Mouse (Mus musculus) left cerebral cortex, adult 8-10 months (tissue): ENCODE measurements at regions not wholly inside any gene's neighbourhood (a gene's known extent, or its start where the extent isn't known, plus 50 kb on each side); places are given as distances from the start of the nearest gene placed in this dataset.

Experiments used
- DNase-seq, 2 experiments: peaks; one replicate each; pipeline ENCODE4 v3.0.0; 2022; ENCODE audit warnings: low spot score in 2 of 2

DNA sequence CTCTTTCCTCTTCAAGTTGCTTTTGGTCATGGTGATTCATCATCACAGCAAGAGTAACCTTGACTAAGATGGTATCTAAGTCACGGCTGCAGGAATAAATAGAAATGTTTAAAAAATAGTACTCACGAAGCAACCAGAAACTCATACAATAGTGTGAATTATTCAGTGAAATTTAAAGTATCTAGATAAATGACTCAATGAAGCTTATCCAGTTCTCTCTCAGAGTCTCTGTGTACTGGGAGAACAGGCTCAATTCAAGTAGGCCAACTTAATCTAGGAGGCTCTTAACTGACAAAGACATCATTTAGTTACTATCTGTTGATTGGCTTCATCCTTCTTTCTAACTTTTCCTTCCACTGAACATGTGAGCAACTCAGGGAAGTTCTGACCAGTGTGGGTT is 175.5 kb upstream of the Pcdh15 start:
- DNase-seq = no peak

GRCm38 (mm10) chr10:72956957-72957356 is 142.2 kb upstream of the Pcdh15 start:
- no peak for DNase-seq

- DNase-seq = no peak
These were observed 139.1 kb upstream of the Pcdh15 start for GRCm38 (mm10) chr10:72960051-72960450.

DNA sequence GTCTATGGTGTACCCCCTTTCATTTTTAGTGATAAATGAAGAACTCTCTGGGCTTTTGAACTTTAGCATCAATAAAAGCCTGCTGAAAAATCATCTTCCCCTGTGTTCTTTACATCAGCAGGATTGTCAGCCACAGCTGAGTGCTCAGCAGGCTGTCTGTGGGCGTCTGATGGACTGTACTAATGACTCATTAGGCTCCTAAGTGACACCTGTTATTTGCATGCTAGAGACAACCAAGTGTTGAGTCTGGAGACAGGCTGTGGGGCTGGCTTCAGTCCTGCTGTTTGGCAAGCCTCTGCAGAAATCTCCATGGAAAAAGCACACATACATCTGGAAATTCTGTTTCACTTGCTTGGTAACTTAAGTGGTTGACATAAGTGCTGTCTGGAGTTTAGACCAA is 117.8 kb upstream of the Pcdh15 start:
- peak in 1 of 2 experiments; percentile 10 for DNase-seq

GRCm38 (mm10) chr10:72988355-72988754 is 110.8 kb upstream of the Pcdh15 start:
- DNase-seq = no peak

DNA sequence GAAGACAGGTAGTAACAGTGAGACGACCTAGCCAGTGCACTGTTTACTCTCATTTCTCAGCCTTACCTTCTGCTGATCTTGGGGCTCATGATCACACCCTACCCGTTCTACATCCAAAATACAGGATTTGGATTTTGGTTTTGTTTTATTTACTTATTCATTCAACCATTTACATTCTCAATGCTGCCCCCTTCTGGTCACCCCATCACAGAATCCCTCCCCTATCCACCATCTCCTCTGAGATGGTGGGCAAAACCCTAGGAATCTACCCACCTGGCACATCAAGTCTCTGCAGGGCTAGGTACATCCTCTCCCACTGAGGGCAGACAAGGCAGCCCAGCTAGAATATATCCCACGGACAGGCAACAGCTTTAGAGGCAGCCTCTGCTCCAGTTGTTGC is 88.2 kb upstream of the Pcdh15 start:
- no peak for DNase-seq

DNA sequence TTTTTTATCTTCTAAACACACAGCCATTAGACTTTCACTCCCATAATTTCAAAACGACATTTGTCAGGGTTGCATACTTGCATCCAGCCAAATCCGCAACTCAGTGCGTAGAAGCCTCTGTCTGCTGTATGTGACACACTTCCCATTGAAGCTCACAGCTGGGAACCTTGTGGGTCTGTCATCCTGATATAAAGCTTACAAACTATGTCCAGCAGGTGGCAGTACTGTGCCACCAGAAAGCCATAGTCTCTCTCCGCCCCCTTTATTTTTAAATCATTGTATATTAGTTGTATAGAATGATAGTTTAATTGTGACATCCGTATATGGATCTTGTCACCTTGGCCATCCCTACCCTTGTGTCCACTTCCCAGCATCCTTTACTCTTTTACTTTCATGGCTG is 87.3 kb upstream of the Pcdh15 start:
- DNase-seq = no peak

- DNase-seq = no peak
These were observed 61.7 kb upstream of the Pcdh15 start for GRCm38 (mm10) chr10:73037476-73037875.

DNA sequence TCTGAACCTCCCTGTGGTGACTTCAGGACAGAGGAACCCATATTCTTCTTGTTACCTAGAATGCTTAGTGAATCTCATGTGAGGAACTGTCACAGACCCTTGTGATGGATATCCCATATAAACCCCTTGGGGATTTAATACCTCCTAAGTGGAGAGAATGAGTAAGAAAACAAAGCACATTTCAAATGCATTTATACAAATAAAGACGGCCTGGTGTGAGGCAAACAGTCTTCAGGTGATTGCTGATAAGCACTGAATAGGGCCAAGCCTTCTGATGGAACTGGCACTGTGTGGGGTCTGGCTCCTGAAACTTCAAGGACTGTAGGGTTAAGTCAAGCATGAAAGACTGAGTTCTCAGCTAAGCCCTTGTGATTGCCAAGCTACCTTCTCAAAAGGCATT is 59.6 kb upstream of the Pcdh15 start:
- DNase-seq = no peak
